Mouse (Mus musculus) cerebellum, adult 2 months (tissue): Measurements from ENCODE around the gene Fam185a.

Source experiments
- CTCF ChIP-seq: fragments of 200-500 bp; IDR thresholded peaks from 2 replicates; pipeline ENCODE4 v1.5.1; 2011; ENCODE audit warnings: low read depth, mild to moderate bottlenecking, control low read depth, low read length, moderate library complexity, borderline replicate concordance; ENCODE audit not compliant: insufficient read depth
- POLR2A ChIP-seq: fragments of 200-500 bp; IDR thresholded peaks from 2 replicates; pipeline ENCODE4 v1.6.1; 2011; ENCODE audit warnings: low read length, control low read depth, borderline replicate concordance; ENCODE audit not compliant: insufficient read depth

- no peak for TF ChIP-seq CTCF
- TF ChIP-seq POLR2A = no peak
Measured at GRCm38 (mm10) chr5:21386432-21386831, 38.3 kb upstream of the Fam185a start.
